Mouse (Mus musculus) right cerebral cortex, postnatal 25 days (tissue): Measurements from ENCODE around the gene Inip.
A peak's percentile ranks its signal among the peaks of the same experiment; 100 is the strongest.
"Not testable (repeated sequence)": the region's sequence is repeated elsewhere in the genome, so short reads cannot be mapped to it uniquely, and the experiment has no call there.

Experiments
- DNase-seq: peaks from one replicate; pipeline ENCODE4 v3.0.0; 2022

Inip gene

GRCm38 (mm10) chr4:59806879-59807195 is 5.4 kb upstream of the Inip start:
- DNase-seq: no peak

GRCm38 (mm10) chr4:59805968-59806878 is 4.8 kb upstream of the Inip start:
- no peak for DNase-seq

GRCm38 (mm10) chr4:59805181-59805967 is 4.0 kb upstream of the Inip start, which contains the start of gene Snx30:
Snx30 (plus strand) TSS chr4:59805840.
- DNase-seq: peak; percentile 91

- DNase-seq: no peak
Measured at GRCm38 (mm10) chr4:59804754-59805153, 3.4 kb upstream of the Inip start.

- no peak for DNase-seq
Measured at GRCm38 (mm10) chr4:59803358-59803757, 2.0 kb upstream of the Inip start.

- DNase-seq: no peak
Measured at GRCm38 (mm10) chr4:59802792-59803191, 1.4 kb upstream of the Inip start.

GRCm38 (mm10) chr4:59802107-59802506 is 718 bp upstream of the Inip start:
- no peak for DNase-seq

GRCm38 (mm10) chr4:59800181-59800580 is 1.2 kb downstream of the Inip start:
- DNase-seq: no peak

- DNase-seq: no peak
Measured at GRCm38 (mm10) chr4:59795788-59796455, 5.5 kb downstream of the Inip start.

- DNase-seq: no peak
Measured at GRCm38 (mm10) chr4:59794116-59794515, 7.3 kb downstream of the Inip start.

GRCm38 (mm10) chr4:59793626-59794025 is 7.8 kb downstream of the Inip start:
- DNase-seq: not testable (repeated sequence)

- no peak for DNase-seq
Measured at GRCm38 (mm10) chr4:59789015-59789414, 12.4 kb downstream of the Inip start.

- DNase-seq: no peak
Measured at GRCm38 (mm10) chr4:59787126-59787525, 14.3 kb downstream of the Inip start.

GRCm38 (mm10) chr4:59786661-59787060 is 14.7 kb downstream of the Inip start:
- peak; percentile 71 for DNase-seq

- DNase-seq: no peak
Measured at GRCm38 (mm10) chr4:59785412-59785811, 16.0 kb downstream of the Inip start.

- DNase-seq: peak; percentile 93
Measured at GRCm38 (mm10) chr4:59783685-59784279, 17.6 kb downstream of the Inip start.

- DNase-seq: no peak
Measured at GRCm38 (mm10) chr4:59782853-59783684, 18.3 kb downstream of the Inip start.

GRCm38 (mm10) chr4:59780568-59780967 is 20.8 kb downstream of the Inip start:
- DNase-seq: no peak

- no peak for DNase-seq
Measured at GRCm38 (mm10) chr4:59777828-59778227, 23.6 kb downstream of the Inip start.

- DNase-seq: no peak
Measured at GRCm38 (mm10) chr4:59772171-59772879, 29.1 kb downstream of the Inip start.

GRCm38 (mm10) chr4:59767717-59768116 is 33.7 kb downstream of the Inip start:
- DNase-seq: no peak
